Mouse (Mus musculus) layer of hippocampus, adult 2 months (tissue): ENCODE data around the gene Mcoln2. TPM values are rescaled to one million over a fixed set of nuclear protein-coding genes. Genes with fewer than 3 reads are reported as not detected.
"Not testable (repeated sequence)": the region's sequence is repeated elsewhere in the genome, so short reads cannot be mapped to it uniquely, and the experiment has no call there.

Experiments
- DNase-seq, 2 experiments: peaks; one replicate each; pipeline ENCODE4 v3.0.0; 2022; ENCODE audit warnings: low spot score in 2 of 2
- H3K27ac ChIP-seq: fragments of 200-600 bp; 2 replicates; pipeline ENCODE4 v1.8.1; 2022
- H3K4me3 ChIP-seq: fragments of 200-600 bp; 2 replicates; pipeline ENCODE4 v1.8.1; 2022; ENCODE audit warnings: mild to moderate bottlenecking
- CTCF ChIP-seq: fragments of 200-600 bp; conservative IDR thresholded peaks from 2 replicates; pipeline ENCODE4 v1.8.1; 2022; ENCODE audit warnings: antibody characterized with exemption, mild to moderate bottlenecking, moderate library complexity
- total RNA-seq, 2 experiments: library from RNA; stranded (reverse); gene quantifications; 2 replicates each; pipeline ENCODE4 v1.2.3; 2021

The Mcoln2 gene
- total RNA-seq, 2 experiments from 2014 or later, result not detected

GRCm38 (mm10) chr3:146199486-146199885, 49.9 kb downstream of the Mcoln2 start:
- H3K4me3 ChIP-seq, result no peak overlapping the region
- TF ChIP-seq CTCF, result no peak
- DNase-seq, result no peak
- H3K27ac ChIP-seq, result no peak overlapping the region

DNA sequence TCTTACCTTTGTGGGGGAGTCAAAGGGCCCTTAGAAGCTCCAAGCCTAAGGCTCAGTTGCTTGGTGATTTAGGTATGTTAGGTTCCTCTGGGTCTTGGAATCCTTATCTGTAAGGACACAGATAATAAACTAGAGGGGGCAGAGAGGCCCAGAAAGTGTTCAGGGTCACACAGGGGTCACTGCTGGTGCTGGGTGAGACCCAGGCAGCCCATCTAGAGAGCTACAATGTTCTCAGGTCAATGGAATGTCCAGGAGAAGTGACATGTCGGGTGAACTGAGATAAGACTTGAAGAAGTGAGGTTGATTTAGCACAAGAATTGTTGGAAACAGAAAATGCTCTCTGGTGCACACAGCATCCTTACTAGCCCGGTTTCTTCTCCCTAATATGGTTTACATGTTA, 54.7 kb downstream of the Mcoln2 start:
- no peak for DNase-seq
- no peak for TF ChIP-seq CTCF
- Histone ChIP-seq H3K27ac (no peak overlapping the region), H3K4me3 (no peak overlapping the region)

DNA sequence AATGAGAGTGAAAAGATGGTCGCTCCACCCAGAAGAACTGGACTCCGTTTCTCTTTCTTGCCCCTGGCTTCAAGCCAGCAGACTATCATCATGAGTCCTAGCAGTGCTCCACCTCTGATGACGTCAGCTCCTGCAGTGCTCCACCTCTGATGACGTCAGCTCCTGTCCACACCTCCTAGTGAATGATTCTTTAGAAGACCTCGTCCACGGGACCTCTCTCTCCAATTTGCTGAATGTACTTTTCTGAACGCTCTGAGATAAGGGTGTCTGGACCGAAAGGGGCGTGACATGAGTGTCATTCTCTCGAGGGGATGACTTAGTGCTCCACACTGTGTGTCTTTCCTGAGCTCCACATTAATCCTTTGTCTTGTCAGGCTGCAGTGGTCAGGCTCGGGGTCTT, 55.7 kb downstream of the Mcoln2 start:
- no peak overlapping the region for H3K4me3 ChIP-seq
- no peak for TF ChIP-seq CTCF
- no peak for DNase-seq
- H3K27ac ChIP-seq, result no peak overlapping the region

GRCm38 (mm10) chr3:146206635-146207034, 57.0 kb downstream of the Mcoln2 start:
- no peak overlapping the region for H3K4me3 ChIP-seq
- no peak for TF ChIP-seq CTCF
- no peak for DNase-seq
- H3K27ac ChIP-seq, result no peak overlapping the region

DNA sequence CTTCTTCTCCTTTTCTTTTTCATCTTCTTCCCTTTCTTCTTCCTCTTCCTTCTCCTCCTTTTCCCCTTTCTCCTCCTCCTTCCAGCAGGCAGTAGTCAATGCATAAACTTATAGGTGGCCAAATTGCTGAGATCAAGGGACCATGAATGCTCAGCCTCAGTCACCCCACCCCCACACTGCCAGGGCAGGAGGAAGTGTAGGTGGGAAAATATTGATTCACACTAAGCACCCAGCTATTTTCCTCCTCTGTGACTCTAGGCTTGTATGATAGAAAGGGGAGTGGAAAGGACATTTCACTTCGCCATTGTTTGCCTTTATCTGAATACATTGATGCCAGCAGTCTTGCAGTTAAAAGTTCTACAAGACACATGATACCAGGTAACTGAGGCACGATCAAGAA, 57.8 kb downstream of the Mcoln2 start:
- TF ChIP-seq CTCF, result no peak
- DNase-seq, result no peak
- Histone ChIP-seq H3K4me3 (no peak overlapping the region), H3K27ac (no peak overlapping the region)

- not testable (repeated sequence) for H3K4me3 ChIP-seq, H3K27ac ChIP-seq, DNase-seq
These were observed 60.1 kb downstream of the Mcoln2 start for GRCm38 (mm10) chr3:146209759-146210158.

GRCm38 (mm10) chr3:146211141-146211747, 61.6 kb downstream of the Mcoln2 start:
- no peak for TF ChIP-seq CTCF
- Histone ChIP-seq H3K4me3 (no peak overlapping the region), H3K27ac (no peak overlapping the region)
- DNase-seq, result no peak

- TF ChIP-seq CTCF, result no peak
- Histone ChIP-seq H3K27ac (no peak overlapping the region), H3K4me3 (no peak overlapping the region)
- no peak for DNase-seq
These were observed 62.3 kb downstream of the Mcoln2 start for GRCm38 (mm10) chr3:146211964-146212363.

DNA sequence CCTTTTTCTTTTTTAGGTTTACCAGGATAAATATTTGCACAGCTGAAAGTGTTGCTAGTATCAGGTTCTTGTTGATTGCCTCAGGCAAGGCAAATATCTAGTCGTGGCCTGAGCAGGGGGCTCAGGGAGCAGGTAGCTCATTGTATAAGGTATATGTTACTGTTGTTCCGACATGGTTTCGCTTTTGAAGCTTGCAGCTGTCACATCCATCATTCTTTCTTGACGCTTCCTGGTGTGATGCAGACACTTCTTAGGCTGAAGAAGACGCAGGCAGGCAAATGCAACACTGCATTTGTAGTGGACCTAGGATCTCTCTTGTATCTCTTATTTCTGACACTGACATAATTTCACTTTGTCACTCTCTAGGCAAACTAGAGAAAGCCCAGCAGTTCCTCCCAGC, 63.7 kb downstream of the Mcoln2 start:
- TF ChIP-seq CTCF, result no peak
- Histone ChIP-seq H3K27ac (no peak overlapping the region), H3K4me3 (no peak overlapping the region)
- no peak for DNase-seq

DNA sequence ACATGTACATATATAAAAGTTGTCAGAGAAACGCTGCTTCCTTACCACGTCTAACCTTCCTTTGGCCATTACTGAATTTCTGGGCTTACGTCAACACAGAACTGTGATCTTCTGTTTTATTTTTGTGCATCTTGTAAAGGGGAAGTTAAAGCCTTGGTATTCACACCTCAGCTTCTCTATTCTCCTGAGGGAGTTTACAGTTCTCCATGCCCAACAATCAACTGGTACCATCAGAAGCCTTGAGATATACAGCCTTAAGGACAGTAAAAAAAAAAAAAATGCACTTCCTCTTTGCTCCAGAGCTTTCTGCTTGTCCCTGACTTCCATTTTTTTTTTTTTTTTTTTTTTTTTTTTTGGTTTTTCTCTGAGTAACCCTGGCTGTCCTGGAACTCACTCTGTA, 66.9 kb downstream of the Mcoln2 start:
- no peak for DNase-seq
- no peak for TF ChIP-seq CTCF

DNA sequence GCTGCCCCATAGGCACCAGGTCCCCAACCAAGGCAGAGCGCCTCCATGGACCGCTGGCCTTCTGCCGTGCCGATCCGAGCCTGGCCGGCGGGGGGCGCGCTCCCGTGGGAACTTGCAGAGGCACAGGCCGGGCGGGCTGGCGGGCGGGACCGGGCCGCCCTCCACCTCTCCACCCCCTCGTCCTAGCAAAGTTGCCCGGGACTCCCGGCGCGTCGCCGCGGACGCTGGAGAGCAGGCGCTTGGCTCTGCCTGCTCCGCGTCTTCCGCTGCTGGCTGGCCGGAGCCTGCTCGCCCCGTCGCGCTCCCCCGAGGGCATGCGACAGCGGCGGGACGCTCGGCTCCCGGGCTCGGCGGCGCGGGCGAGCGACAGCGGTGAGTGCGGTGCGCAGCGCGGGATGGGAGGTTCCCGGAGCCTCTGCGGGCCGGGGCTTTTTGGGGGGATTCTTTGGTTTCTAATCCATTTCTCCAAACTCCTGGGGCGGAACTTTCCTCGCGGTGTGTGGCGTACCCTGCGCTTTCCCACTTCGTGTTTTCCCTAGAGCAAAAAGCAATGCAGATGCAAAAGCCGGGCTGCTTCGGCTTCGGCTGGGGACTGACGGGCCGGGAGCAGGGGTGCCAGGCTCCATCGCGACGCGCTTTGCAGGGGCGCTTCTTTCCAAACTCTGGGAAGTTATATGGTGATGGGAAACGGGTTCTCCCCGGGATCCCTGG, 71.3 kb downstream of the Mcoln2 start, which contains the start of gene Lpar3:
TSS of gene Lpar3 (plus strand) at position 188 of the 711 bp plus-strand sequence.
- peak; percentile 72 for TF ChIP-seq CTCF
- Histone ChIP-seq H3K27ac (no peak within 1 kb of the TSS), H3K4me3 (peak within 1 kb of the TSS; percentile 42)
- peak in 1 of 2 experiments; percentile 37 for DNase-seq

More for the DNA sequence above, 66.9 kb downstream of the Mcoln2 start:
- H3K27ac ChIP-seq, result no peak overlapping the region
- H3K4me3 ChIP-seq, result no peak overlapping the region

- Histone ChIP-seq H3K4me3 (no peak overlapping the region), H3K27ac (no peak overlapping the region)
- no peak for DNase-seq
- no peak for TF ChIP-seq CTCF
These were observed 74.6 kb downstream of the Mcoln2 start for GRCm38 (mm10) chr3:146224271-146224670.

DNA sequence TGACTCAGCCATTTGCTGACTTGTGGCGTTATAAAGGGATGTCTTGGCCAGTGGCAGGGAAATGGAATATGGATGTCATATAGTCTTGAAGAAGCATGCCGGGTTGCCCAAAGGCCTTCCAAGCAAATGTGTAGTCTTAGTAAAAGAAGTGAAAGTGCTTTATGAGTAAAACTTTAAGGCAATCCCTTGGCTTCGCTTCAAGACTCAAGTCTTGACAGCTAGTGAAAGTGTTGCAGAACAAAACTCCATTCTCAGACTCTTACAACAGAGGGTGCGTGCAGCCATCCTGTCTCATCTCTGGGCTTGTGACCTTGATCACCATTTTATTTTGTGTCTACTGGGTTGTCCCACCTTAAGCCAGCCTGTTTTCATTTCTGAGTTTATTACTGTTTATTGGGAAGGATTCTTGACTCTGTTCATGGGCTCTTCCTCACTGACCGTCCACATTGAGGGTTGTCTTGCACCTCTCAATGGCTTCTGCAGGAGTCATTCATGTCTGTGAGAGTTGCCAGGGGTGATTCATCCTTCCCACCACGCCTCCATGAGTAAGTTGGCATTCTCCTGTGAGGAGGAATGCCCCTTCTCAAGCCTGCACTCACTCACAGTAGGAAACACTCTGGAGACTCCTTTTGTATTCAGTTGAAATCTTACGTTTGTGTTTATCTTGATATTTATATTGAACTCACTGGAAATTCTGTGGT, 75.6 kb downstream of the Mcoln2 start:
- no peak for TF ChIP-seq CTCF
- no peak for DNase-seq

More for the DNA sequence above, 75.6 kb downstream of the Mcoln2 start:
- Histone ChIP-seq H3K4me3 (no peak overlapping the region), H3K27ac (no peak overlapping the region)
